Mouse (Mus musculus): ENCODE data around the gene Dcdc2b. TPM values are rescaled to one million over a fixed set of nuclear protein-coding genes. Genes with fewer than 3 reads are reported as not detected.

Gene Dcdc2b
- polyA plus RNA-seq, 1 experiment: 0.40 TPM

- no peaks in the 10 kb centered on the region for H3K79me3 ChIP-seq (ENCODE audit: low read depth)
- H3ac ChIP-seq (ENCODE audit: control insufficient read depth, insufficient read length, low read depth): no peak overlapping the region
- H3K4me3 ChIP-seq (ENCODE audit: insufficient read depth, poor library complexity, severe bottlenecking): no peak overlapping the region
- H3K79me2 ChIP-seq (ENCODE audit: control insufficient read depth, insufficient read depth): no peaks in the 10 kb centered on the region
- TF ChIP-seq CEBPB (IDR thresholded peaks at IDR 0.05; ENCODE audit: low read depth) (no peak), FOSL1 (IDR thresholded peaks at IDR 0.05; ENCODE audit: insufficient read depth, low read length, poor library complexity, severe bottlenecking) (no peak), MYOG (IDR thresholded peaks at IDR 0.05; ENCODE audit: control insufficient read depth, extremely low read depth, insufficient read length) (no peak), MAX (IDR thresholded peaks at IDR 0.05) (no peak), MYOD1 (IDR thresholded peaks at IDR 0.05; ENCODE audit: control insufficient read depth, insufficient read length, low read depth) (no peak), CTCF (IDR thresholded peaks at IDR 0.05; ENCODE audit: control insufficient read depth, insufficient read depth, insufficient read length) (no peak), USF1 (IDR thresholded peaks at IDR 0.05; ENCODE audit: low read depth) (no peak)
- H3K27me3 ChIP-seq (ENCODE audit: control insufficient read depth, insufficient read depth, insufficient read length): no peaks in the 10 kb centered on the region
- H3K36me3 ChIP-seq (ENCODE audit: control insufficient read depth, insufficient read depth): no peaks in the 10 kb centered on the region
These were observed 41.0 kb downstream of the Dcdc2b start for GRCm38 (mm10) chr4:129573093-129573370.

GRCm38 (mm10) chr4:129572236-129573092, 41.6 kb downstream of the Dcdc2b start:
- H3K79me2 ChIP-seq (ENCODE audit: control insufficient read depth, insufficient read depth): no peaks in the 10 kb centered on the region
- TF ChIP-seq CEBPB (IDR thresholded peaks at IDR 0.05; ENCODE audit: low read depth): no peak
- no peak for TF ChIP-seq MYOG (IDR thresholded peaks at IDR 0.05; ENCODE audit: control insufficient read depth, extremely low read depth, insufficient read length)
- TF ChIP-seq MYOD1 (IDR thresholded peaks at IDR 0.05; ENCODE audit: control insufficient read depth, insufficient read length, low read depth): no peak
- no peak for TF ChIP-seq CTCF (IDR thresholded peaks at IDR 0.05; ENCODE audit: control insufficient read depth, insufficient read depth, insufficient read length)
- no peak for TF ChIP-seq MAX (IDR thresholded peaks at IDR 0.05)
- TF ChIP-seq USF1 (IDR thresholded peaks at IDR 0.05; ENCODE audit: low read depth): no peak
- TF ChIP-seq FOSL1 (IDR thresholded peaks at IDR 0.05; ENCODE audit: insufficient read depth, low read length, poor library complexity, severe bottlenecking): no peak
- H3K27me3 ChIP-seq (ENCODE audit: control insufficient read depth, insufficient read depth, insufficient read length): no peaks in the 10 kb centered on the region
- H3K4me3 ChIP-seq (ENCODE audit: insufficient read depth, poor library complexity, severe bottlenecking): no peak overlapping the region
- no peak overlapping the region for H3ac ChIP-seq (ENCODE audit: control insufficient read depth, insufficient read length, low read depth)
- no peaks in the 10 kb centered on the region for H3K36me3 ChIP-seq (ENCODE audit: control insufficient read depth, insufficient read depth)
- no peaks in the 10 kb centered on the region for H3K79me3 ChIP-seq (ENCODE audit: low read depth)

DNA sequence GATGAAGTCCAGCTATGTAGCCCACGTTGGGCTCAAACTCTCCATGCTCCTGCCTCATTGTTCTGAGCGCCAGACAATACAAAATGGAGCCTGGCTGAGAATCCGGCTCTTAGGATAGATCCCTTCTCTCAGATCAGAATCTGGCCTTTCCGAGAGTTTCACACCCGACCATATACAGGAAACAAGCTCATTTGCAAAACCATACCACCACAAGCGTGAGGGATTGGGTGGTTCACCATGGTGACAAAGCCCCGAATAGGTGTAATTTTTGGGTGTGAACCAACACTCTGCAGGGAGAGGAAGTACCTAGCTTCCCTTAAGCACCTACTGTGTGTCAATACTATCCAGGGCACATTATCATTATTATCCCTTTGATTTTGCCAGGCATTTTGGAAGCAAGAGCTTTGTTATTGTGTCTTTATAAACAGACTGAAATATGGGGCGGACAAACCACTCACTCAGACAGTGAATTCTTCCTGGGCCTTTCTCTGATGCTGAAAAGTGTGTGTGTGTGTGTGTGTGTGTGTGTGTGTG, 42.4 kb downstream of the Dcdc2b start:
- H3K27me3 ChIP-seq (ENCODE audit: control insufficient read depth, insufficient read depth, insufficient read length): no peaks in the 10 kb centered on the region
- TF ChIP-seq CEBPB (IDR thresholded peaks at IDR 0.05; ENCODE audit: low read depth): no peak
- TF ChIP-seq MYOD1 (IDR thresholded peaks at IDR 0.05; ENCODE audit: control insufficient read depth, insufficient read length, low read depth): no peak
- no peaks in the 10 kb centered on the region for H3K79me2 ChIP-seq (ENCODE audit: control insufficient read depth, insufficient read depth)
- H3K36me3 ChIP-seq (ENCODE audit: control insufficient read depth, insufficient read depth): no peaks in the 10 kb centered on the region
- no peaks in the 10 kb centered on the region for H3K79me3 ChIP-seq (ENCODE audit: low read depth)
- no peak overlapping the region for H3K4me3 ChIP-seq (ENCODE audit: insufficient read depth, poor library complexity, severe bottlenecking)
- H3ac ChIP-seq (ENCODE audit: control insufficient read depth, insufficient read length, low read depth): no peak overlapping the region

- no peak for TF ChIP-seq MYOD1 (IDR thresholded peaks at IDR 0.05; ENCODE audit: control insufficient read depth, insufficient read length, low read depth)
- no peak for TF ChIP-seq CEBPB (IDR thresholded peaks at IDR 0.05; ENCODE audit: low read depth)
- TF ChIP-seq MYOG (IDR thresholded peaks at IDR 0.05; ENCODE audit: control insufficient read depth, extremely low read depth, insufficient read length): no peak
- no peak for TF ChIP-seq FOSL1 (IDR thresholded peaks at IDR 0.05; ENCODE audit: insufficient read depth, low read length, poor library complexity, severe bottlenecking)
- no peak for TF ChIP-seq CTCF (IDR thresholded peaks at IDR 0.05; ENCODE audit: control insufficient read depth, insufficient read depth, insufficient read length)
- H3K4me3 ChIP-seq (ENCODE audit: insufficient read depth, poor library complexity, severe bottlenecking): no peak overlapping the region
- H3K79me2 ChIP-seq (ENCODE audit: control insufficient read depth, insufficient read depth): no peaks in the 10 kb centered on the region
- H3ac ChIP-seq (ENCODE audit: control insufficient read depth, insufficient read length, low read depth): no peak overlapping the region
- H3K79me3 ChIP-seq (ENCODE audit: low read depth): no peaks in the 10 kb centered on the region
- H3K27me3 ChIP-seq (ENCODE audit: control insufficient read depth, insufficient read depth, insufficient read length): no peaks in the 10 kb centered on the region
- no peaks in the 10 kb centered on the region for H3K36me3 ChIP-seq (ENCODE audit: control insufficient read depth, insufficient read depth)
These were observed 44.0 kb downstream of the Dcdc2b start for GRCm38 (mm10) chr4:129570028-129570427.

- no peaks in the 10 kb centered on the region for H3K27me3 ChIP-seq (ENCODE audit: control insufficient read depth, insufficient read depth, insufficient read length)
- no peak for TF ChIP-seq CTCF (IDR thresholded peaks at IDR 0.05; ENCODE audit: control insufficient read depth, insufficient read depth, insufficient read length)
- TF ChIP-seq FOSL1 (IDR thresholded peaks at IDR 0.05; ENCODE audit: insufficient read depth, low read length, poor library complexity, severe bottlenecking): no peak
- TF ChIP-seq MYOG (IDR thresholded peaks at IDR 0.05; ENCODE audit: control insufficient read depth, extremely low read depth, insufficient read length): no peak
- TF ChIP-seq USF1 (IDR thresholded peaks at IDR 0.05; ENCODE audit: low read depth): no peak
- H3K36me3 ChIP-seq (ENCODE audit: control insufficient read depth, insufficient read depth): no peaks in the 10 kb centered on the region
- no peak overlapping the region for H3K4me3 ChIP-seq (ENCODE audit: insufficient read depth, poor library complexity, severe bottlenecking)
- no peak overlapping the region for H3ac ChIP-seq (ENCODE audit: control insufficient read depth, insufficient read length, low read depth)
- H3K79me2 ChIP-seq (ENCODE audit: control insufficient read depth, insufficient read depth): no peaks in the 10 kb centered on the region
- H3K79me3 ChIP-seq (ENCODE audit: low read depth): no peaks in the 10 kb centered on the region
These were observed 45.7 kb downstream of the Dcdc2b start for GRCm38 (mm10) chr4:129568366-129568765.

GRCm38 (mm10) chr4:129565139-129565538, 48.9 kb downstream of the Dcdc2b start:
- no peaks in the 10 kb centered on the region for H3K27me3 ChIP-seq (ENCODE audit: control insufficient read depth, insufficient read depth, insufficient read length)
- no peaks in the 10 kb centered on the region for H3K36me3 ChIP-seq (ENCODE audit: control insufficient read depth, insufficient read depth)
- TF ChIP-seq CTCF (IDR thresholded peaks at IDR 0.05; ENCODE audit: control insufficient read depth, insufficient read depth, insufficient read length) (no peak), MYOD1 (IDR thresholded peaks at IDR 0.05; ENCODE audit: control insufficient read depth, insufficient read length, low read depth) (no peak), CEBPB (IDR thresholded peaks at IDR 0.05; ENCODE audit: low read depth) (no peak), USF1 (IDR thresholded peaks at IDR 0.05; ENCODE audit: low read depth) (no peak), FOSL1 (IDR thresholded peaks at IDR 0.05; ENCODE audit: insufficient read depth, low read length, poor library complexity, severe bottlenecking) (no peak), MAX (IDR thresholded peaks at IDR 0.05) (no peak)
- no peak overlapping the region for H3ac ChIP-seq (ENCODE audit: control insufficient read depth, insufficient read length, low read depth)
- no peak overlapping the region for H3K4me3 ChIP-seq (ENCODE audit: insufficient read depth, poor library complexity, severe bottlenecking)
- no peaks in the 10 kb centered on the region for H3K79me3 ChIP-seq (ENCODE audit: low read depth)
- no peaks in the 10 kb centered on the region for H3K79me2 ChIP-seq (ENCODE audit: control insufficient read depth, insufficient read depth)

Data from C2C12 (cell line).